Mouse (Mus musculus): ENCODE measurements around the gene Samd1.

- TF ChIP-seq CTCF (IDR thresholded peaks at IDR 0.05; ENCODE audit: low read depth), result no peak
- TF ChIP-seq EP300 (optimal IDR thresholded peaks at IDR 0.05), result no peak
These were observed 4.0 kb downstream of the Samd1 start, which contains the start of gene 1700067K01Rik for GRCm38 (mm10) chr8:84001281-84002000.

All from stomach, postnatal 0 days (tissue).